Comparison of ENCODE assay signal across 10 mouse cellular contexts in the genomic region with DNA sequence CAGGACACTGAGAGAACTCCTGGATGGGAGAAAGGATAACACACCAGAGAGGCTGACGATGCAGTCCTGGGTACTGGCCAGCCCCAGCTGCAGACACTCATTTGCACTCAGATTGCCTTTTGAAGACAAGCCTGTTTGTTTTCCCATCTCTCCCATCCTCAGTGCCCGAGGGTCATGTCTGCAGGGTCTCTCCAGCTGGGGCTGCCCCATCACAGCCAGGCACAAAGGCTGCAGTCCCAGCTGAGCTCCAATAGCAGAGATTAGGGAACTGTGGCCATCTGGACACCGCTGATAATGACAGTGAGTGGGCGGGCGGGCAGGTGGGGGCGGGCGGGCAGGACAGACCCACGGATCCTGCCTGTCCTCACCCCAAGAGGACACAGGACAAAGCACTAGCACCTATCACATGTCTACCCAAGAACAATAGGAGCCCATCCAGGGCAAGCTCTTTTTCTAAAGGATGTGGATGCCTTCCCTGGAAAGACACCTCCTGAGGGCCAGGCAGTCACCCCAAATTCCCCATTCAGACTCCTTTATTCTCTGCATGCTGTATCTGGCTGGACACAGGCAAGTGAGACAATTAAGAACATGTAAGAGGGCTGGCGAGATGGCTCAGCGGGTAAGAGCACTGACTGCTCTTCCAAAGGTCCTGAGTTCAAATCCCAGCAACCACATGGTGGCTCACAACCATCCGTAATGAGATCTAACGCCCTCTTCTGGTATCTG. TPM values are rescaled to one million over a fixed set of nuclear protein-coding genes. Genes with fewer than 3 reads are reported as not detected.
DNase-seq lines count a peak whose midpoint lies in the region; ATAC-seq and TF ChIP-seq lines count a peak whose summit lies in the region.
"Had no signal": no experiment of that assay in that cellular context is flagged by ENCODE, and none has a peak within 500 bp of the region (broad histone marks: within the 10 kb centered on the region; RNA-seq: fewer than 3 reads in every experiment).

No protein-coding gene starts in this region.

- WGBS in kidney, postnatal 0 days: 58% methylated on average over 12 of the region's 12 CpGs
- 42% methylated on average over 12 of the region's 12 CpGs for WGBS in hindbrain, embryonic 16.5 days
- 93% methylated on average over 12 of the region's 12 CpGs for WGBS in thymus, adult 2 months

- H3K9ac ChIP-seq in kidney, postnatal 0 days (ENCODE audit: low read depth, low read length): no peak overlapping the region
- peak overlapping the region; percentile 6; the same call in 1 of the 2 replicates for H3K9ac ChIP-seq in hindbrain, embryonic 16.5 days (ENCODE audit: low read depth, low read length)

- no peak for ATAC-seq in kidney, postnatal 0 days (replicated peaks; ENCODE audit: low FRiP score, low read depth)
- ATAC-seq in hindbrain, embryonic 16.5 days: peak; percentile 34
- no peak for ATAC-seq in megakaryocyte, adult 5-6 weeks (ENCODE audit: poor library complexity, severe bottlenecking)

- H3K4me3 ChIP-seq in kidney, postnatal 0 days (replicated peaks; ENCODE audit: low read depth, low read length): no peak overlapping the region
- no peak overlapping the region for H3K4me3 ChIP-seq in hindbrain, embryonic 16.5 days (ENCODE audit: low read length)
- H3K4me3 ChIP-seq in thymus, adult 2 months (ENCODE audit: control insufficient read depth, insufficient read depth, low read length): no peak overlapping the region
- H3K4me3 ChIP-seq: erythroblast, embryonic 14.5 days had no signal

- no peaks in the 10 kb centered on the region; the same call in none of the 2 replicates for H3K4me1 ChIP-seq in kidney, postnatal 0 days (replicated peaks; ENCODE audit: insufficient read depth, low read length)
- peaks cover 4% of the 10 kb centered on the region for H3K4me1 ChIP-seq in hindbrain, embryonic 16.5 days (ENCODE audit: control insufficient read depth, insufficient read depth, low read depth, low read length)
- no peaks in the 10 kb centered on the region for H3K4me1 ChIP-seq in thymus, adult 2 months (replicated peaks; ENCODE audit: control insufficient read depth, insufficient read depth, low read length)

- no peaks in the 10 kb centered on the region for H3K27me3 ChIP-seq in kidney, postnatal 0 days (ENCODE audit: insufficient read depth, low read length)
- H3K27me3 ChIP-seq in hindbrain, embryonic 16.5 days (replicated peaks; ENCODE audit: control insufficient read depth, insufficient read depth, low read length): no peaks in the 10 kb centered on the region
- H3K27me3 ChIP-seq in thymus, adult 2 months (ENCODE audit: control insufficient read depth, insufficient read depth, low read length): no peaks in the 10 kb centered on the region

- peaks cover 24% of the 10 kb centered on the region for H3K36me3 ChIP-seq in kidney, postnatal 0 days (ENCODE audit: insufficient read depth, low read length)
- H3K36me3 ChIP-seq in hindbrain, embryonic 16.5 days (ENCODE audit: control insufficient read depth, insufficient read depth, low read length): peaks cover 22% of the 10 kb centered on the region
- peaks cover 39% of the 10 kb centered on the region for H3K36me3 ChIP-seq in thymus, adult 2 months (ENCODE audit: control insufficient read depth, insufficient read depth, low read length)

- H3K9me3 ChIP-seq in kidney, postnatal 0 days (replicated peaks; ENCODE audit: low read length): no peaks in the 10 kb centered on the region
- no peaks in the 10 kb centered on the region for H3K9me3 ChIP-seq in hindbrain, embryonic 16.5 days (ENCODE audit: control insufficient read depth, low read length)

- DNase-seq in kidney, postnatal 0 days (ENCODE audit: low spot score): no peak
- DNase-seq in kidney, postnatal 36 days: no peak
- DNase-seq in embryo, embryonic 11 days: peak; percentile 60
- peak; percentile 70 for DNase-seq in lung, postnatal 25 days (ENCODE audit: low spot score)
- no peak for DNase-seq in adrenal gland, postnatal 36 days
- DNase-seq in thymus, adult 2 months: no peak

- TF ChIP-seq POLR2A in thymus, adult 2 months (IDR thresholded peaks at IDR 0.05; ENCODE audit: control insufficient read depth, extremely low read depth, insufficient read depth, low read length, poor library complexity): no peak

- H3K27ac ChIP-seq in kidney, postnatal 0 days: no peak overlapping the region
- peak overlapping the region; percentile 8; the same call in 1 of the 2 replicates for H3K27ac ChIP-seq in hindbrain, embryonic 16.5 days (ENCODE audit: low read depth, low read length)
- H3K27ac ChIP-seq in thymus, adult 2 months (ENCODE audit: control insufficient read depth, insufficient read depth, low read length): no peak overlapping the region

- TF ChIP-seq CTCF in kidney, postnatal 0 days (IDR thresholded peaks at IDR 0.05; ENCODE audit: low read depth): 0 out of 2 replicates have a peak, but pooled peaks have one; percentile 9
- no peak for TF ChIP-seq CTCF in thymus, adult 2 months (IDR thresholded peaks at IDR 0.05; ENCODE audit: borderline replicate concordance, control insufficient read depth, extremely low read depth, insufficient read depth, low read length, poor library complexity)

- H3K4me2 ChIP-seq in kidney, postnatal 0 days (ENCODE audit: low read length): no peak overlapping the region
- no peak overlapping the region for H3K4me2 ChIP-seq in hindbrain, embryonic 16.5 days (ENCODE audit: low read length)

RNA-seq across cellular contexts. Expression of a gene that starts 8.5 kb away (rescaled TPM):
- 873 and 942 TPM in 2 replicates for polyA plus RNA-seq in kidney, postnatal 0 days (2015; fragmentation: Nextera tagmentation; extraction: Ambion mirVana)
- polyA plus RNA-seq in hindbrain, embryonic 16.5 days (2015; fragmentation: Nextera tagmentation; extraction: Ambion mirVana): 398 and 428 TPM in 2 replicates
- 100 to 1,000 TPM; 549 to 598 TPM for total RNA-seq in adrenal gland, postnatal 36 days (2021)
- 483 and 566 TPM in 2 replicates for polyA plus RNA-seq in thymus, adult 2 months (2012; rRNA removed)
- 992 and 1,050 TPM in 2 replicates for total RNA-seq in megakaryocyte, adult 5-6 weeks (2015)
- total RNA-seq in megakaryocyte, adult 5-6 weeks (2017): 1,038 and 1,097 TPM in 2 replicates

RNA-seq across cellular contexts. Expression of a gene that starts 9.2 kb away (rescaled TPM):
- 0.97 and 1.3 TPM in 2 replicates for polyA plus RNA-seq in kidney, postnatal 0 days (2015; fragmentation: Nextera tagmentation; extraction: Ambion mirVana)
- polyA plus RNA-seq in hindbrain, embryonic 16.5 days (2015; fragmentation: Nextera tagmentation; extraction: Ambion mirVana): 0.54 and 1.6 TPM in 2 replicates
- under 1 TPM; 0.50 to 0.63 TPM for total RNA-seq in adrenal gland, postnatal 36 days (2021)
- polyA plus RNA-seq in thymus, adult 2 months (2012; rRNA removed): 1.0 and 1.5 TPM in 2 replicates
- 1.0 and 1.1 TPM in 2 replicates for total RNA-seq in megakaryocyte, adult 5-6 weeks (2015)
- total RNA-seq in megakaryocyte, adult 5-6 weeks (2017): not detected in 2 replicates
- total RNA-seq: liver, adult 2 months had no signal
- polyA plus RNA-seq: erythroblast, embryonic 14.5 days had no signal

Comparison
In these comparisons a context has a peak if more than half of its experiments do, and no peak if none do; other contexts are left out.
1. DNase-seq: peak in embryo, embryonic 11 days (single experiment) and lung, postnatal 25 days (single experiment); none in kidney, postnatal 0 days (single experiment), kidney, postnatal 36 days (0 of 2), adrenal gland, postnatal 36 days (0 of 2) and thymus, adult 2 months (single experiment).